Mouse (Mus musculus): ENCODE measurements around the gene Prss43. TPM values are rescaled to one million over a fixed set of nuclear protein-coding genes. Genes with fewer than 3 reads are reported as not detected.
A peak's percentile ranks its signal among the peaks of the same experiment; 100 is the strongest.

Gene Prss43
- polyA plus RNA-seq, 1 experiment from 2014 or later = not detected

DNA sequence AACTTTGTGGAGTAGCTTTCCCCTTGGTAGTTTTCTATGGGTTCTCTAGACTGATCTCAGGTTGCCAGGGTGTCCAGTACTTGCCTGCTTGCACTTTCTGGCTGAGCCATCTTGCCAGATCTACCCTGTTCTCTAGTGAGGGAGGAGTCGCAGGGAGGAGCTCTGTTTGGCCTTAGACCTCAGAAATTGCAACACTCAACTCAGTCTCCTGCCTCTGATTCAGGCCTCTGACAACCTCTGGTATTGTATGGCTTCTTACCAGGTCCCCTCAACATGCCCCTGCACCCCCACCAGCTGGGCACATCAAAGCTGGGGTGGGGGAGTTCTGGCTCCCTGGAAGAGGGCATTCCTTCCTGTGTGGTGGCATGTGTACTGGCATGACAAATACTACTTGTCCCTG lies 50.9 kb downstream of the Prss43 start:
- Histone ChIP-seq H3K27ac (replicated peaks) (no peak overlapping the region), H3K9me3 (replicated peaks) (no peaks in the 10 kb centered on the region), H3K4me2 (no peak overlapping the region), H3K36me3 (no peaks in the 10 kb centered on the region), H3K27me3 (replicated peaks) (peaks cover 57% of the 10 kb centered on the region), H3K4me1 (peaks cover 34% of the 10 kb centered on the region), H3K9ac (replicated peaks) (no peak overlapping the region), H3K4me3 (replicated peaks) (no peak overlapping the region)
- 95% methylated on average over 1 of the region's 1 CpGs for WGBS
- ATAC-seq (ENCODE audit: low FRiP score) = no peak

DNA sequence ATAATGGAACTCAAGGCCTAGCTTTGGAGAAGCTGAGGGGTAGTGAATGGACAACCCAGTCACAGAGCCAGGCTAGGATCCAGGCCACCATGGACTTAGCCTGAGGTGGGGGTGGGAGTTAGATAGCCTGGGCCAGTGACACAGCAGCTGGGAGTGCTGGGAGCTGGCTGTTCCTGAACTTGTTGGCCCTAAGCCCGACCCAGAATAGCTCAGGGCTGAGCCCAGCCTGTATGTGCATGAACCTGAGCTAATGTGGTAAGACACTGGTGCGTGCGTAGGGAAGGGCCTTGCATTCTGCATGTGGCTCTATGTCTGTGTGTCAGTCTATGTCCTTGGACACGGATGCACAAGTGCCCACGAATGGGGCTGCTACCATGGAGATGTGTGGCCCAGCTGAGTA lies 51.4 kb downstream of the Prss43 start:
- no peak for ATAC-seq (ENCODE audit: low FRiP score)
- no peak overlapping the region for H3K4me3 ChIP-seq (replicated peaks)
- H3K27ac ChIP-seq (replicated peaks) = no peak overlapping the region
- H3K36me3 ChIP-seq = no peaks in the 10 kb centered on the region
- no peak overlapping the region for H3K9ac ChIP-seq (replicated peaks)
- peaks cover 34% of the 10 kb centered on the region for H3K4me1 ChIP-seq
- H3K27me3 ChIP-seq (replicated peaks) = peaks cover 54% of the 10 kb centered on the region
- WGBS = 80% methylated on average over 5 of the region's 5 CpGs
- H3K4me2 ChIP-seq = no peak overlapping the region
- no peaks in the 10 kb centered on the region for H3K9me3 ChIP-seq (replicated peaks)

DNA sequence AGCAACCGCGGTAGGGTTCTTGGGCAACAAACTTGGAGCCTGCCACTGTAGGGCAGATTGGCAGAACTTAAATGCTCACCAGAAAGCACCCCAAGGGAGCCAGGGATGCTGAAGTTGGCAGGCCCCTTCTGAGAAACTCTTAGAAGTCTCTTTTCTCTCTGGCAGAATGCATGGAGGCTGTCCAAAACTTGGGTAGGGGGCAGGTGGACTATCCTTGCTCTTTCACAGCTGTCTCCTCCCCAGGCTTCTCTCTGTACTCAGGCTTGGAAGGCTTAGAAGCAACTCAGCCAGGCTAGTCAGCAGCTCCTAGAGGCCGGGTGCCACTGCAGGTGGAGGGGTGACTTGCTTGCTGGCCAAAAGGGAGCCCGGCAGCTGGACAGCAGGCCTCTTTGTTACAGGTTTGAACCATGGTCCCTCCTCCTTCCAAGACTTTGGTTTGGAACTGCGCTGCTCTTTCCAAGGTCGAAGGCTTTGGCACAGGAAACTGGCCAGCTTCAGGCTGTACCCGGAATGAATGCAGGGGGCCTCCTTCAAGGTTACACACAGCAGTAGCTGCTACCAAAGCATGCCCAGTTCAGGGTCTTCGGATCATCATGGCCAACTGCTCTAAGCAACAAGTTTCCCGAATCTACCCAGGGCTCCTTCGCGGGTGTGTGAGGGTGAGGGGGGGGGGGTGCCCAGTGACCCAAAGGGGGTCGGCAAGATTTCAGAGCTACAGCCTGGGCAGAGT lies 52.9 kb downstream of the Prss43 start, which contains the start of gene Als2cl:
TSS of gene Als2cl (plus strand) at position 680 of the 730 bp plus-strand sequence.
- H3K27me3 ChIP-seq (replicated peaks) = peaks cover 48% of the 10 kb centered on the region
- H3K27ac ChIP-seq (replicated peaks) = peak within 1 kb of the TSS; percentile 54
- peak within 1 kb of the TSS; percentile 51 for H3K4me3 ChIP-seq (replicated peaks)
- ATAC-seq (ENCODE audit: low FRiP score) = 0 out of 2 replicates have a peak, but pooled peaks have one; percentile 20
- H3K4me1 ChIP-seq = peaks cover 21% of the 10 kb centered on the region
- peak within 1 kb of the TSS; percentile 52 for H3K9ac ChIP-seq (replicated peaks)
- H3K9me3 ChIP-seq (replicated peaks) = no peaks in the 10 kb centered on the region
- H3K4me2 ChIP-seq = peak within 1 kb of the TSS; percentile 92
- 11% methylated on average over 12 of the region's 12 CpGs for WGBS
- no peaks in the 10 kb centered on the region for H3K36me3 ChIP-seq

DNA sequence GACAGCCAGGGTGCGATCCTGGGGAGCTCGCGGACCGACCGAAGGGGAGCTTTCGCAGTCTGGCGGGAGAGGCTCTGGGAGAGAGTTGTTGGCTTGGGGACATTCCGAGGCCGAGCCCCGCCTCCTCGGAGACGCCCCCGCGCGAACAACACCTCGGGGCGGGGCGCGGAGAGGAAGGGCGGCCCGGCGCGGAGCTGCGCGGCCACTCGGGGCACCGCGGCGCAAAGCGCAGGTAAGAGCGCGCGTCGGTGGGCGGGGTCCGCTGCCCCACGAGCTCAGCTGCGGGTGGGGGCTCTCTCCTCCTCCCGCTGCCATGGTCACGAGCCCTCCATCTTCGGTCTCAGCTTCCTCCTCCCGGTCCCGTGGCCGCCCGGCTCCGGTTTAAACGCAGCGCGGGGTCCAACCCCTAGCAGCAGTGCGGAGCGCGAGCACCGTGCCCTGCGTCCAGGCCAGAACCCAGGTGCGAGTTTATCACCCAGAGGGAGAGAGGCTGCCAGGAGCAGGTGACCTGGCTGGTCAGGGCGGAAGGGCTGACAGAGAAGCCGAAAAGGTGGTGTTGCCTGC lies 53.6 kb downstream of the Prss43 start, which contains the start of gene Tmie:
TSS of gene Tmie (minus strand) at position 116 of the 564 bp plus-strand sequence.
- H3K4me2 ChIP-seq = peak within 1 kb of the TSS; percentile 92
- peaks cover 13% of the 10 kb centered on the region for H3K4me1 ChIP-seq
- no peaks in the 10 kb centered on the region for H3K36me3 ChIP-seq
- ATAC-seq (ENCODE audit: low FRiP score) = peak; percentile 60
- H3K9me3 ChIP-seq (replicated peaks) = no peaks in the 10 kb centered on the region
- H3K27me3 ChIP-seq (replicated peaks) = peaks cover 48% of the 10 kb centered on the region
- H3K4me3 ChIP-seq (replicated peaks) = peak within 1 kb of the TSS; percentile 51
- under 1% methylated on average over 47 of the region's 57 CpGs for WGBS
- H3K27ac ChIP-seq (replicated peaks) = peak within 1 kb of the TSS; percentile 54
- peak within 1 kb of the TSS; percentile 52 for H3K9ac ChIP-seq (replicated peaks)

DNA sequence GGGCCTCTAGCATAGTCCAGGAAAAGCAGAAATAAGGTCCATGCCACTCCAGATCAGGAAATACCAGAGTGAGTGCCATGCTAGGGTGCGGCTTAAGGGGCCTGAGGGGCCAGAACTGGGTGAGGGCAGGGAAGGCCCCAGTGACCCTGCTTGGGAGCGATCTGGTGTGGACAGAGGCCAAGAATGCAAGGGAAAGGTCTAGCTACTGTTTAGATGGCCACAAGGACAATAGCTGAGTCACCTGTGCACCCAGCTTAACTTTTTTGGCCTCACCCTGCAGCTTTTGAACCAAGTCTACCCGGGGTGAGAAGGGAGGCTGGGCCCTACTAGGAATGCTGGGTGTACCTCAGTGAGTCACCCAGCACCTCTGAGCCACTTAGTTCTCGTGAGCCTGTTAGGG lies 54.3 kb downstream of the Prss43 start:
- 0 out of 2 replicates have a peak, but pooled peaks have one; percentile 12 for ATAC-seq (ENCODE audit: low FRiP score)
- Histone ChIP-seq H3K9ac (replicated peaks) (peak overlapping the region; percentile 52; the same call in 1 of the 2 replicates), H3K4me2 (peak overlapping the region; percentile 92), H3K27me3 (replicated peaks) (peaks cover 48% of the 10 kb centered on the region), H3K4me3 (replicated peaks) (peak overlapping the region; percentile 51), H3K27ac (replicated peaks) (no peak overlapping the region), H3K9me3 (replicated peaks) (no peaks in the 10 kb centered on the region), H3K4me1 (peaks cover 8% of the 10 kb centered on the region), H3K36me3 (no peaks in the 10 kb centered on the region)
- 67% methylated on average over 4 of the region's 4 CpGs for WGBS

Other genes with a start within 250 kb of the Prss43 start
- 24.9 and 26.0 TPM in 2 replicates for gene Nradd, start 202.2 kb upstream of the Prss43 start, polyA plus RNA-seq (2015; fragmentation: Nextera tagmentation; extraction: Ambion mirVana)
- 3.1 and 5.9 TPM in 2 replicates for gene Nbeal2, start 172.5 kb upstream of the Prss43 start, polyA plus RNA-seq (2015; fragmentation: Nextera tagmentation; extraction: Ambion mirVana)
- 96.3 and 112 TPM in 2 replicates for gene Ccdc12, start 170.2 kb upstream of the Prss43 start, polyA plus RNA-seq (2015; fragmentation: Nextera tagmentation; extraction: Ambion mirVana)
- gene Myl3, start 84.8 kb upstream of the Prss43 start, polyA plus RNA-seq (2015; fragmentation: Nextera tagmentation; extraction: Ambion mirVana) = 1.9 and 4.1 TPM in 2 replicates
- gene Pth1r, start 79.5 kb upstream of the Prss43 start, polyA plus RNA-seq (2015; fragmentation: Nextera tagmentation; extraction: Ambion mirVana) = 12.9 and 17.0 TPM in 2 replicates
- not detected in 2 replicates for gene Prss42, start 28.5 kb upstream of the Prss43 start, polyA plus RNA-seq (2015; fragmentation: Nextera tagmentation; extraction: Ambion mirVana)
- gene Prss44, start 12.7 kb upstream of the Prss43 start, polyA plus RNA-seq (2015; fragmentation: Nextera tagmentation; extraction: Ambion mirVana) = not detected in 2 replicates
- gene Prss45, start 7.9 kb downstream of the Prss43 start, polyA plus RNA-seq (2015; fragmentation: Nextera tagmentation; extraction: Ambion mirVana) = not detected in 2 replicates
- gene Prss46, start 17.8 kb downstream of the Prss43 start, polyA plus RNA-seq (2015; fragmentation: Nextera tagmentation; extraction: Ambion mirVana) = not detected in 2 replicates
- gene Prss50, start 31.3 kb downstream of the Prss43 start, polyA plus RNA-seq (2015; fragmentation: Nextera tagmentation; extraction: Ambion mirVana) = 0.59 and 0.75 TPM in 2 replicates
- 3.2 TPM in 2 replicates for gene Als2cl, start 53.2 kb downstream of the Prss43 start, polyA plus RNA-seq (2015; fragmentation: Nextera tagmentation; extraction: Ambion mirVana)
- 5.9 and 7.2 TPM in 2 replicates for gene Tmie, start 53.4 kb downstream of the Prss43 start, polyA plus RNA-seq (2015; fragmentation: Nextera tagmentation; extraction: Ambion mirVana)
- gene Fam240a, start 90.2 kb downstream of the Prss43 start, polyA plus RNA-seq (2015; fragmentation: Nextera tagmentation; extraction: Ambion mirVana) = not detected in 2 replicates
- 0.28 and 0.45 TPM in 2 replicates for gene Tdgf1, start 119.5 kb downstream of the Prss43 start, polyA plus RNA-seq (2015; fragmentation: Nextera tagmentation; extraction: Ambion mirVana)
- gene Lrrc2, start 124.9 kb downstream of the Prss43 start, polyA plus RNA-seq (2015; fragmentation: Nextera tagmentation; extraction: Ambion mirVana) = 0.78 and 1.5 TPM in 2 replicates
- gene Rtp3, start 163.9 kb downstream of the Prss43 start, polyA plus RNA-seq (2015; fragmentation: Nextera tagmentation; extraction: Ambion mirVana) = 0.10 TPM in 1 of 2 replicates, not detected in the other
- gene Ltf, start 192.6 kb downstream of the Prss43 start, polyA plus RNA-seq (2015; fragmentation: Nextera tagmentation; extraction: Ambion mirVana) = 0.88 and 1.5 TPM in 2 replicates
- gene Ccrl2, start 230.8 kb downstream of the Prss43 start, polyA plus RNA-seq (2015; fragmentation: Nextera tagmentation; extraction: Ambion mirVana) = 0.98 and 1.3 TPM in 2 replicates

Data from neural tube, embryonic 15.5 days (tissue).